Mouse (Mus musculus): ENCODE results near the gene C87436. TPM values are rescaled to one million over a fixed set of nuclear protein-coding genes. Genes with fewer than 3 reads are reported as not detected.
A peak's percentile ranks its signal among the peaks of the same experiment; 100 is the strongest.

The C87436 gene
- total and polyA plus RNA-seq, 3 experiments = 11.6 to 18.5 TPM; not detected in 1

DNA sequence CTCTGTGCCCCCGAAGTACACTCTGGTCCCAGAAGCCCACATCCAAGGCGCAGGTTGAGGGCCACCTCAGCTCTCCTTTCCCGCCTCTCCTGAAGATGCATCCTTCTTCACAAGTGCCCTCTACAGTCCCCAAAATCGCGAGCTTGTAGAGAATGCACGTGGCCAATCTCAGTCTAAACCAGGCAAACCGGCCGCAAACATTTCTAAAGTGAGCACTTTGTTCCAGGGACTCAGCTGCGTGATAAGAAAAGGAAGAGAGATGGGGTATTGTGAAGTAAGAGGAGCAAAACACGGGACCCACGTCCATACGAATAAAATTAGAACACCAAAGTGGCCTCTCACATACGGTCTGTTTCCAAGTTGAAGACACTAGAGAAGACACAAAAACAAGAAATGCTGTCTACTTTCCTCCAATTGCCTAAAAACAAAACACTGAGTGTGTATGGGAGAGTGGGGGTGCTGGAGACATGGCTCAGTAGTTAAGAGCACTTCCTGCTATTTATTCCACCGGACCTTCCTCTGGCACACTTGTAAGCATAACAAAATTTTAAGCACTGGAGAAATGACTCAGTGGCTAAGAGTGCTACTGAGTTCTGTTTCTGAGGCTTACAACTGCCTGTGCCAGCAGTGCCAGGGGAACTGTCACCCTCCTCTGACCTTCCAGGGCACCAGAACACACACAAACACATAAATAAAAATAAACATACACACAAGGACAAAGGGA lies 40.8 kb upstream of the C87436 start:
- peak overlapping the region; percentile 55 for H3K9ac ChIP-seq (ENCODE audit: control insufficient read depth, low read depth, low read length, poor library complexity, severe bottlenecking)
- H3K4me1 ChIP-seq (ENCODE audit: control insufficient read depth in 1 of 2, insufficient read depth in 2 of 2, low read length in 2 of 2) = peaks cover 0 to 13% of the 10 kb centered on the region in 2 experiments; a peak in 2 of 4 replicates
- no peaks in the 10 kb centered on the region for H3K27me3 ChIP-seq (ENCODE audit: control insufficient read depth in 1 of 2, insufficient read depth in 2 of 2, low read length in 2 of 2)
- H3K27ac ChIP-seq (ENCODE audit: control insufficient read depth, low read depth, low read length) = peak overlapping the region; percentile 15
- H3K79me2 ChIP-seq (ENCODE audit: control insufficient read depth, insufficient read depth, low read length, poor library complexity) = peaks cover 9% of the 10 kb centered on the region
- TF ChIP-seq USF1 (IDR thresholded peaks at IDR 0.05; ENCODE audit: low read depth, low read length) (peak; percentile 50; the same call in 1 of the 2 replicates), SIN3A (IDR thresholded peaks at IDR 0.05; ENCODE audit: low read length) (peak; percentile 73), BHLHE40 (IDR thresholded peaks at IDR 0.05; ENCODE audit: borderline replicate concordance, low read depth, low read length) (peak; percentile 18; the same call in 1 of the 2 replicates), POLR2AphosphoS5 (IDR thresholded peaks at IDR 0.05; ENCODE audit: borderline replicate concordance, low read depth, low read length) (no peak), ETS1 (IDR thresholded peaks at IDR 0.05; ENCODE audit: low read depth, low read length) (no peak; the same call in 1 of the 2 replicates), POLR2A (IDR thresholded peaks at IDR 0.05; ENCODE audit: control insufficient read depth in 1 of 2, insufficient read depth in 1 of 2, low read depth in 1 of 2, low read length in 2 of 2, poor library complexity in 1 of 2) (peak in 1 of 2 experiments; percentile 14; a peak in 1 of 4 replicates), TBP (IDR thresholded peaks at IDR 0.05; ENCODE audit: low read depth, low read length) (0 out of 2 replicates have a peak, but pooled peaks have one; percentile 58), CHD2 (IDR thresholded peaks at IDR 0.05; ENCODE audit: low read length) (no peak), MXI1 (IDR thresholded peaks at IDR 0.05; ENCODE audit: low read depth, low read length) (peak; percentile 88), GATA1 (IDR thresholded peaks at IDR 0.05; ENCODE audit: low read depth, low read length) (peak; percentile 52; the same call in 1 of the 2 replicates), MAX (IDR thresholded peaks at IDR 0.05; ENCODE audit: low read length) (peak; percentile 44; the same call in 1 of the 2 replicates), ELF1 (IDR thresholded peaks at IDR 0.05; ENCODE audit: low read depth, low read length) (no peak), MYC (IDR thresholded peaks at IDR 0.05; ENCODE audit: low read depth, low read length) (peak; percentile 55; the same call in 1 of the 2 replicates)
- DNase-seq (ENCODE audit: low read depth, low spot score) = no peak
- H3K9me3 ChIP-seq (replicated peaks; ENCODE audit: insufficient read depth, low read length) = no peaks in the 10 kb centered on the region
- peak overlapping the region; percentile 81 to 94 for H3K4me3 ChIP-seq (ENCODE audit: control insufficient read depth in 1 of 2, insufficient read depth in 1 of 2, low read depth in 2 of 2, low read length in 2 of 2)
- H3K36me3 ChIP-seq (ENCODE audit: control insufficient read depth in 1 of 2, insufficient read depth in 2 of 2, low read length in 2 of 2) = peaks cover 0 to 10% of the 10 kb centered on the region in 2 experiments; a peak in 2 of 4 replicates

DNA sequence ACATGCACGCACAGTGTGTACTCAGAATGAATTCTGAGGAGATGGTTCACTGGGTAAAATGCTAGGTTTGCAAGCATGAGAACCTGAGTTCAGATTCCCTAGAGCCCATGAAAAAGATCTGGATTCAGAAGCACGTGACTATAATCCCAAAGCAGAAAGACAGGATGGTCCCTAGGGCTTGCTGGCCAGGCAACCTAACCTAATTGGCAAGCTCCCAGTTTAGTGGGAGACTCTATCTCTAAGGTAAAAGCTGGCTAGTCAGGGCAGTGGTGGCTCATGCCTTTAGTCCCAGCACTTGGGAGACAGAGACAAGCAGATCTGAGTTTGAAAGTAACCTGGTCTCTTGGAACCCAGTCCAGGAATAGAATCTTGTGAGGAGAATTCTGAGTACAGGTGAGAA lies 39.2 kb upstream of the C87436 start:
- peaks cover 0 to 13% of the 10 kb centered on the region in 2 experiments; a peak in 2 of 4 replicates for H3K4me1 ChIP-seq (ENCODE audit: control insufficient read depth in 1 of 2, insufficient read depth in 2 of 2, low read length in 2 of 2)
- DNase-seq (ENCODE audit: low read depth, low spot score) = no peak
- no peaks in the 10 kb centered on the region for H3K27me3 ChIP-seq (ENCODE audit: control insufficient read depth in 1 of 2, insufficient read depth in 2 of 2, low read length in 2 of 2)
- no peak overlapping the region for H3K9ac ChIP-seq (ENCODE audit: control insufficient read depth, low read depth, low read length, poor library complexity, severe bottlenecking)
- no peaks in the 10 kb centered on the region for H3K9me3 ChIP-seq (replicated peaks; ENCODE audit: insufficient read depth, low read length)
- H3K79me2 ChIP-seq (ENCODE audit: control insufficient read depth, insufficient read depth, low read length, poor library complexity) = peaks cover 9% of the 10 kb centered on the region
- no peak overlapping the region for H3K4me3 ChIP-seq (ENCODE audit: control insufficient read depth in 1 of 2, insufficient read depth in 1 of 2, low read depth in 2 of 2, low read length in 2 of 2)
- TF ChIP-seq SMC3 (IDR thresholded peaks at IDR 0.05; ENCODE audit: low read depth, low read length) (no peak), KAT2A (conservative IDR thresholded peaks at IDR 0.05; ENCODE audit: low read depth, low read length) (no peak), CTCF (IDR thresholded peaks at IDR 0.05 in 2 of 3, conservative IDR thresholded peaks at IDR 0.05 in 1 of 3; ENCODE audit: control insufficient read depth in 1 of 3, insufficient read depth in 1 of 3, low read depth in 2 of 3, low read length in 3 of 3, poor library complexity in 1 of 3, severe bottlenecking in 1 of 3) (no peak), MEF2A (IDR thresholded peaks at IDR 0.05; ENCODE audit: extremely low read depth, insufficient replicate concordance, low read depth, low read length, poor library complexity, severe bottlenecking) (no peak), ZKSCAN1 (IDR thresholded peaks at IDR 0.05; ENCODE audit: low read depth, low read length) (no peak)
- peaks cover 0 to 10% of the 10 kb centered on the region in 2 experiments; a peak in 2 of 4 replicates for H3K36me3 ChIP-seq (ENCODE audit: control insufficient read depth in 1 of 2, insufficient read depth in 2 of 2, low read length in 2 of 2)
- no peak overlapping the region for H3K27ac ChIP-seq (ENCODE audit: control insufficient read depth, low read depth, low read length)

Data from MEL (cell line).